In the genomic region with DNA sequence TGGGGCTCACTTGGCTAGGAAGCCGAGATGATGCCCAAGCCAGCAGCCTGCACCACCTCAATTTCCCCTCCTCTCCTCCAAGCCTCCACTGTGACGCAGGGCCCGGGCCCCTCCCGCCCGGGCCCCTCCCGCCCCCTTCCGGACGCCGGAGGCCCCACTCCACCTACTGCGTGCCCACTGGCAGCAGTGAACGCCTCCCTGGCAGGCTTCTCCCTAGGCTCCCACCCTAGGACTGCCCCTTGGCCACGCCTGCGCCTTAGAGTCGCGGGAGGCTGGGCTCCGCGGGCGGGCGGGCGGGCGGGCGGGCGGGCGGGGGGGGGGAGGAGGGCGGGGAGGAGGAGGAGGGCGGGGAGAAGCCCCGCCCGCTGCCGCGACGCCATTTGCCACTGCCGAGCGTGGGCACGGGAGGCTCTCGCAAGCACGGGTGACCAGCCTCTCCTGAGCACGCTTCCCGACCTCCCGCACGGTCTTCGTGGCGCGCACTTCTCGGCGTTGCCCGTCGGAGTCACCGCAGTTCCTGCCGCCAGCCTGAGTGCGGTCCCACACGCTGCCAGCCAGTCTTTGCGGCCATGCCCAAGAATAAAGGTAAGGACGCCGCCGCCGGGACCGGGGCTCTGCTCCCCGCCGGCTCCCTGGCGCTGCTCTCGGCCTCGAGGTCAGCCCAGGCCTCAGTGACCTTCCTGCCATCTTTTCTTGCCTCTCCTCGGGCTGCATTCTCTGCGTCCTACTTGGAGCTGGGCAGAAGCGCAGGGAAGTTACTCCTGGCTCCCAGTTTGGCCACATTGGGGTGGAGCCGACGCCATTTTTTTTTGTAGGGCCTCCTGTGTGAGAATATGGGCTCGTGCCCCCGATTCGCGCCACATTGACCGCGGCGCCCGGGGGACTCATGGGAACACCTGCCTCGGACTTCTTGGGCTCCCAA, we compare ENCODE assay signal across 8 mouse cellular contexts. TPM values are rescaled to one million over a fixed set of nuclear protein-coding genes. Genes with fewer than 3 reads are reported as not detected.
DNase-seq lines count a peak whose midpoint lies in the region; ATAC-seq and TF ChIP-seq lines count a peak whose summit lies in the region.

Eif1ax (plus strand) TSS at position 348 of the 922 bp plus-strand sequence.

- H3K27ac ChIP-seq in embryonic facial prominence, embryonic 13.5 days = peak within 1 kb of the TSS; percentile 85
- peak within 1 kb of the TSS; percentile 77 for H3K27ac ChIP-seq in heart, adult 2 months
- H3K27ac ChIP-seq in limb, embryonic 13.5 days = peak within 1 kb of the TSS; percentile 75
- H3K27ac ChIP-seq in midbrain, embryonic 16.5 days (ENCODE audit: low read length) = peak within 1 kb of the TSS; percentile 77

- no peaks in the 10 kb centered on the region for H3K9me3 ChIP-seq in embryonic facial prominence, embryonic 13.5 days
- no peaks in the 10 kb centered on the region for H3K9me3 ChIP-seq in limb, embryonic 13.5 days
- H3K9me3 ChIP-seq in midbrain, embryonic 16.5 days (replicated peaks; ENCODE audit: control insufficient read depth, low read length, poor library complexity, severe bottlenecking) = no peaks in the 10 kb centered on the region

- H3K9ac ChIP-seq in embryonic facial prominence, embryonic 13.5 days = peak within 1 kb of the TSS; percentile 79
- H3K9ac ChIP-seq in heart, adult 2 months (ENCODE audit: low read depth, low read length) = peak within 1 kb of the TSS; percentile 96
- peak within 1 kb of the TSS; percentile 77 for H3K9ac ChIP-seq in limb, embryonic 13.5 days
- H3K9ac ChIP-seq in midbrain, embryonic 16.5 days (ENCODE audit: low read depth, low read length) = peak within 1 kb of the TSS; percentile 58

- TF ChIP-seq CTCF in heart, adult 2 months (IDR thresholded peaks at IDR 0.05) = peak; percentile 30

- peak; percentile 98 for DNase-seq in 3134 (ENCODE audit: extremely low read depth, insufficient read length, low spot score)
- peak; percentile 85 to 87 for DNase-seq in adrenal gland, postnatal 36 days
- DNase-seq in heart, adult 2 months = peak; percentile 79 to 88
- peak; percentile 69 to 73 for DNase-seq in kidney, adult 8-10 months
- peak; percentile 65 to 77 for DNase-seq in spleen, postnatal 10 days (ENCODE audit: low spot score in 2 of 2)

- peak; percentile 97 for ATAC-seq in embryonic facial prominence, embryonic 13.5 days (ENCODE audit: insufficient number of reproducible peaks, insufficient read depth, low FRiP score, low TSS enrichment, low read depth)
- ATAC-seq in limb, embryonic 13.5 days (ENCODE audit: low FRiP score, low read depth) = peak; percentile 98
- peak; percentile 97 for ATAC-seq in midbrain, embryonic 16.5 days

- no peaks in the 10 kb centered on the region for H3K36me3 ChIP-seq in embryonic facial prominence, embryonic 13.5 days
- H3K36me3 ChIP-seq in heart, adult 2 months (ENCODE audit: control insufficient read depth, insufficient read depth, low read length) = no peaks in the 10 kb centered on the region
- peaks cover 3% of the 10 kb centered on the region; the same call in 1 of the 2 replicates for H3K36me3 ChIP-seq in limb, embryonic 13.5 days
- H3K36me3 ChIP-seq in midbrain, embryonic 16.5 days (ENCODE audit: control insufficient read depth, insufficient read depth, low read length) = no peaks in the 10 kb centered on the region

- H3K4me1 ChIP-seq in embryonic facial prominence, embryonic 13.5 days = no peaks in the 10 kb centered on the region
- H3K4me1 ChIP-seq in heart, adult 2 months (ENCODE audit: control insufficient read depth, insufficient read depth, low read length) = no peaks in the 10 kb centered on the region; the same call in 1 of the 2 replicates
- H3K4me1 ChIP-seq in limb, embryonic 13.5 days = peaks cover 4% of the 10 kb centered on the region
- peaks cover 6% of the 10 kb centered on the region for H3K4me1 ChIP-seq in midbrain, embryonic 16.5 days (ENCODE audit: control insufficient read depth, insufficient read depth, low read length)

- H3K27me3 ChIP-seq in embryonic facial prominence, embryonic 13.5 days = no peaks in the 10 kb centered on the region
- H3K27me3 ChIP-seq in heart, adult 2 months (ENCODE audit: control insufficient read depth, insufficient read depth, low read length) = no peaks in the 10 kb centered on the region
- H3K27me3 ChIP-seq in limb, embryonic 13.5 days = peaks cover 6% of the 10 kb centered on the region; the same call in 1 of the 2 replicates
- no peaks in the 10 kb centered on the region for H3K27me3 ChIP-seq in midbrain, embryonic 16.5 days (ENCODE audit: control insufficient read depth, insufficient read depth, low read depth, low read length)

- peak; percentile 59 for TF ChIP-seq POLR2A in heart, adult 2 months (IDR thresholded peaks at IDR 0.05; ENCODE audit: insufficient read depth, low read depth, low read length)

- 20% methylated on average over 51 of the region's 76 CpGs for WGBS in embryonic facial prominence, embryonic 13.5 days
- 21% methylated on average over 55 of the region's 76 CpGs for WGBS in heart, adult 2 months
- 18% methylated on average over 56 of the region's 76 CpGs for WGBS in limb, embryonic 13.5 days
- WGBS in midbrain, embryonic 16.5 days = 15% methylated on average over 48 of the region's 76 CpGs

- H3K4me3 ChIP-seq in embryonic facial prominence, embryonic 13.5 days = peak within 1 kb of the TSS; percentile 62
- peak within 1 kb of the TSS; percentile 71 for H3K4me3 ChIP-seq in heart, adult 2 months
- H3K4me3 ChIP-seq in limb, embryonic 13.5 days = peak within 1 kb of the TSS; percentile 65
- H3K4me3 ChIP-seq in midbrain, embryonic 16.5 days (ENCODE audit: low read depth, low read length) = peak within 1 kb of the TSS; percentile 53

- TF ChIP-seq EP300 in heart, adult 2 months (IDR thresholded peaks at IDR 0.05; ENCODE audit: insufficient read depth, low read depth, low read length) = no peak

- H3K4me2 ChIP-seq in embryonic facial prominence, embryonic 13.5 days = peak within 1 kb of the TSS; percentile 58
- peak within 1 kb of the TSS; percentile 58 for H3K4me2 ChIP-seq in limb, embryonic 13.5 days (replicated peaks)
- peak within 1 kb of the TSS; percentile 56 for H3K4me2 ChIP-seq in midbrain, embryonic 16.5 days (ENCODE audit: low read length)

- H3K79me2 ChIP-seq in heart, adult 2 months (replicated peaks; ENCODE audit: control insufficient read depth, insufficient read depth, low read length) = no peaks in the 10 kb centered on the region

- intact Hi-C loops in heart, adult 2 months (cut with DNase I) = loop anchor here (5.0 to 10.0 kb wide), 2 partner anchors 160 to 763 kb away; partner anchors contain the start of gene Pdha1

RNA-seq across cellular contexts. Expression of gene Eif1ax, which starts in this region (rescaled TPM):
- 100 to 1,000 TPM; 102 to 113 TPM for total RNA-seq in adrenal gland, postnatal 36 days (2021)
- polyA plus RNA-seq in embryonic facial prominence, embryonic 13.5 days (2015; fragmentation: Nextera tagmentation; extraction: Ambion mirVana) = 136 and 146 TPM in 2 replicates
- 10 to 100 TPM; 76.6 to 76.8 TPM for total RNA-seq in heart, adult 2 months (2021)
- polyA plus RNA-seq in heart, adult 2 months (2012; rRNA removed) = 12.0 and 28.8 TPM in 2 replicates
- 128 and 139 TPM in 2 replicates for polyA plus RNA-seq in limb, embryonic 13.5 days (2015; fragmentation: Nextera tagmentation; extraction: Ambion mirVana)
- 91.2 and 97.3 TPM in 2 replicates for polyA plus RNA-seq in midbrain, embryonic 16.5 days (2015; fragmentation: Nextera tagmentation; extraction: Ambion mirVana)

Comparison
In these comparisons a context has a peak if more than half of its experiments do, and no peak if none do; other contexts are left out.
1. Peak in every context shown above with its lines: DNase-seq, ATAC-seq, H3K4me3 ChIP-seq and H3K27ac ChIP-seq.